Mouse (Mus musculus): ENCODE data around the gene Scml4. TPM values are rescaled to one million over a fixed set of nuclear protein-coding genes. Genes with fewer than 3 reads are reported as not detected.
A peak's percentile ranks its signal among the peaks of the same experiment; 100 is the strongest.

The Scml4 gene
- total RNA-seq, 4 experiments from 2014 or later: 2.7 to 6.2 (median 3.1) TPM

DNA sequence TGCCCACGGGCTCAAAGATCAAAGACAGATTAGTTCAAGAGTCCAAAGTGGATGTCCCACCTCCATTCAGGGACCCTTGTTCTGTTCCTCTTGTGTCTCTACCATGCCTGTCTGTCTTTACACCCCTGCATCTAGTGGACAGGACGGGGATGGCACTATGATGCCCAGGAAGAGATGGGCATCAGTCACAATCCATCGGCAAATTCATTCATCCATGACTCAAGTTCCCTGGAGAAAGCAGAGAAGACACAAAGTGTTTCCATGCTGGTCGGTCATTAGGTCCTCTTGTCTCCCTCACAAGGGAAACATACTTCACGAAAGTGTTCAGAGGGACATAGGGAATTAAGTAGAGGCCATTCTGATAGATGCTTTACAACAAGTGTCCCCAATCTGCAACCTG lies 87.2 kb downstream of the Scml4 start:
- no peak for DNase-seq (ENCODE audit: low spot score in 2 of 2)

DNA sequence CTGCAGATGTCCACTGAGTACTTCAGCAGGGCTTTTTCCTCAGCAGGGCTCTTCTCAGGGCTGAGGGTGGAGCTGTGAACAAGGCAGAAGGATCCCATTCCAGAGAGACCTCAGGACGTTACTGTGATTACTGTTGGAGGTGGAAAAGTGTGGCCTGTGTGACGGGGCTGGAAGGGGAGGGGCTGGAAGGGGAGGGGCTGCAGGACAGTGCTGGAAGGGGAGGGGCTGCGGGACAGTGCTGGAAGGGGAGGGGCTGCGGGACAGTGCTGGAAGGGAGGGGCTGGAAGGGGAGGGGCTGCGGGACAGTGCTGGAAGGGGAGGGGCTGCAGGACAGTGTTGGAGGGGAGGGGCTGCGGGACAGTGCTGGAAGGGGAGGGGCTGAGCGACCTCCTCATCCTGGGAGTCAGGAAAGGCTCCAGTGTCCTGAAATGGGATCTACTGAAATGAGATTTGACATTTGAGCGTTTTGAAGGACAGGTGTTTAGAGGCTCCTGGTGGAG lies 90.1 kb downstream of the Scml4 start:
- no peak for DNase-seq (ENCODE audit: low spot score in 2 of 2)

DNA sequence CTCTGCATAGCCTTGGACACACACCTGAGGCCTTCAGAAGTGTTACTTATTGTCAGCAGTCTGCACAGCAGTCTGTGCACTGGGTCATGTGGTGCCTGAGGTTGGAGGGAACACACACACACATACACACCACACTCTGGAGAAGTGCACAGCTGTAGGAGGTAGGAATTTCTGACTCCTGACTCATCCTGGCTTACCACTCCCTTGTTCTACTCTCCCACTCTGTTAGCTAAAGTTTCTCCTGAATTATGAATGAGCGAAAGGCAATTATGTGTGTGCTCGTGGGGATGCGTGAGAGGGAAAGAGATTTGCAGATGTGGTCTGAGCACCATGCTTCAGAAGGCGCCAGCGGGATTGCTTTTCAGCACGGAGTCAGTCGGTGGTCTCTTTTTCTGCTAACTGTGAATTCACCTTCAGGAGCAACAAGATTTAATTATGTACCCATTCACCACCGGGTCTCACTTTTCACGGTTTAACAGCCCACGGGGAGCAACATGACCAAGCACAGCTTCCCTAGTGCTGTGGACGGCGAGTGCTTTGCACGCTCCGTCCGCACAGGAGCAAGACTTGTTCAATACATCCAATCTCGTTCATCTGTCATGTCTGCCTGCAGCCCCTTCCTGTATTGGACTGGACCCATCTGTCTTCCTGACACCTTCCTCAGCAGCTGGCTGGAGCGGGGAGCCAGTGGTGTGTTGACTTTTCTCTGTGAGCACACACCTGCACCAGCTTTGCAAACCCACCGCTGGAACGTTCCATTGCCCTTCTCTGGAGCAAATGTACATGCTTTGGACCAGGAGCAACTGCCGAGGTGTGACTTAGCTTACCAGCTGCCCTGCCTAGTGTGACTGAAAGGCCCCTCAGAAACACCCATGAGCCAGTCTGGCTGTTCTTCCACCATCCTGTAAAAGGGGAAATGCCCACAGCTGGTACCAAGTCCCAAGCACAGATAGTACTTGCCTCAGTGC lies 91.2 kb downstream of the Scml4 start:
- DNase-seq (ENCODE audit: low spot score in 2 of 2): peak in 1 of 2 experiments; percentile 28

DNA sequence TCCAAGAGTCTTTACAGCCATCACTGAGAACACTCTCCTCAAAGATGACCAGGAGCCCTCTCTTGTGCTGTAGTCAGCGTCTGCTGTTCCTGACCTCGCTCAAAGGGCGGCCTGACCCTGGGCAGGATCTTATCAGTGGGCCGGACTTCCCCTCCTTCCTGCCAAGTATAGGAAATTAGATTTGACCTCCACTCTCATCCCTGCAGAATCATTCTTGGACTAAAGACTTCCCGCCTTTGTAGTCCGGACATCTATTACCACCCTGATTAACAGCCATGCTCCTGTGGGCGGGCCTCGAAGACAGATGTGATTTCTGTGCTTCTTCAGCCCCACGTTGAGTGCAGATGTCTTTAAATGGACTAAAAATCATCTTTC lies 91.9 kb downstream of the Scml4 start:
- no peak for DNase-seq (ENCODE audit: low spot score in 2 of 2)

DNA sequence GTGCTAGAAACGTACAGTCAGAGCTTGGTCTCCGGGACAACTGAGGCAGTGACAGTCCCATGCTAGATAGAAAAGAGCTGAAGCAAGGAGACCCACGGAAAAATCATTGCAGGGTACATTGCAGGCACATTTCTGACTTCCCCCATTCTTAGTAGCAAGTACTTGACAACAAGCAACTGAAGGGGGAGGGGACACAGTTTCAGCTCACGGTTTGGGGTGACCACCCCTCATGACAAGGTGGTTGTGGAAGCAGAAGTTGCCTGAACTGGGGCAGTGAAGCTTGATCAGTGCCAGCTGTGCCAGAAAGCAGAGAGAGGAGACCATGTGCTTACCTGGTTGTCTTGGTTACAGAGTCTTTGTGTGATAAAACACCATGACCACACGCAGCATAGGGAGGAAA lies 93.4 kb downstream of the Scml4 start:
- DNase-seq (ENCODE audit: low spot score in 2 of 2): no peak

DNA sequence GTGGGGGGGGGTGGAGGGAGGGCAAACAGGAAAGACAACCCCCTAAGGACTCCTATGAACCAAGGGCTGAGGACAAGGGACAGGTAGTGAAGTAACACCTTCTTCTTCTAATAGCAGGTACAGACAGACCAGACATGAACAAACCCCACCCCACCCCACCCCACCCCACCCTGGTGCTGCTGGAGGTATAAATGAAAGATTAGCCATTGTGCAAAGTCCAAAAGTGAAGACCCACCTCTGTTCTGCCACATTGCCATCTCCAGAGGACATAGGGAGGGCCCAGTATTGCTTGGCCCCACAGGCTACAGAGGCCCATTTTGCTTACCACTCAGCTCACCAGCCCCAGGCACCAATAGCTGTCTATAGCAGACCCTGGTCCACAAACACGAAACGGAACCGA lies 95.0 kb downstream of the Scml4 start:
- no peak for DNase-seq (ENCODE audit: low spot score in 2 of 2)

DNA sequence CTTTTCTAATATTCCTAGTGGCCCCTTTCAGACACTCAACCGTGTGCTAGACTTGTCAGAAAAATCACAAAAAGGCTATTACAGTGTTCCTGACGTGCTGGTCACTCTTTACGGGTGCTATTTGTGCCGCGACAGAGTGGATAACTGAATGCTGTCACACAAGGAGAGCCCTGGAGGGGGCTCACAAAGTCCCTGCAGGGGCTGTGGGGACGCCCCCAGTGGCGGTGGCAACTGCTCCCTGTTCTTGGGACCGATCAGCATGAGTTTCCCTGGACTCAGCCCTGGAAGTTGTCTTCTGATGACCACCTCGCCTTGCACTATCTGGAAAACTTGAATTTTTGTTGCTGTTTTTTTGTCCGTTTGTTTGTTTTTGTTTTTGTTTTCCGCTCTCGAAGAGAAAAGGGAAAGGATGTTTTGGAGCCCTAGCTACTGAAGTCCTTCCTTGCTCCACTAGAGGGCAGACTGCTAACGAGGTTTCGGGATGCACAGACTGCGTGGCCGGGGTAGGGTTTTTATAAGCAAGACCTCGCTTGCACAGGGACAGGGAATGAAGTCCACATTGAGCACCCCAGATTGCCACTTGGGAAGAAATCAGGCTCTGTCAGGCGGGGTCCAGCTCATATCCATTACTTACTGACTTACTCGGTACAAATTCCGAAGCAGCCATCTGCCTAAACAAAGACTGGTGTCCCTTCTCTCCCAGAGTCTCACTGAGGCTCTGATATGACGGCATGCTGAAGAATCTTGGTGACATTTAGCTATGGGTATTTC lies 97.9 kb downstream of the Scml4 start:
- peak in 1 of 2 experiments; percentile 49 for DNase-seq (ENCODE audit: low spot score in 2 of 2)

DNA sequence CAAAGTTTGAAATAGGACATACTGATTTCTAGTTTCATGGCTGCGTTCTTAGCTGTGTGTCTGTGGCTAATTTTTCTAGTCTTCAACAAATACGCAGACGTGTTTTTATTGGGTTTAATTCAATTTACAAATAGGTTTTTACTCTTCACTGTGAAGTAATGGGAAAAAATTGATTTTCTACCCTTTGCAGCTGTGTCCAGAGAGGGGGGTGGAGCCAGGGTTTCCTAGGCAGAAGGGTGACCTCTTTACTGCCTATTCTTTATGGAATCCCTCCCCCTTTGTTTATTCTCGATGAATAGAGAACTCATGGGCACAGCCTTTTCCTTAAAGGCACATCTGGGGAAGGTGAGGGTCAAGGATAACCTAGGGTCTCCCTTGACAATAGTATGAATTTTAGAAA lies 98.5 kb downstream of the Scml4 start:
- DNase-seq (ENCODE audit: low spot score in 2 of 2): no peak

DNA sequence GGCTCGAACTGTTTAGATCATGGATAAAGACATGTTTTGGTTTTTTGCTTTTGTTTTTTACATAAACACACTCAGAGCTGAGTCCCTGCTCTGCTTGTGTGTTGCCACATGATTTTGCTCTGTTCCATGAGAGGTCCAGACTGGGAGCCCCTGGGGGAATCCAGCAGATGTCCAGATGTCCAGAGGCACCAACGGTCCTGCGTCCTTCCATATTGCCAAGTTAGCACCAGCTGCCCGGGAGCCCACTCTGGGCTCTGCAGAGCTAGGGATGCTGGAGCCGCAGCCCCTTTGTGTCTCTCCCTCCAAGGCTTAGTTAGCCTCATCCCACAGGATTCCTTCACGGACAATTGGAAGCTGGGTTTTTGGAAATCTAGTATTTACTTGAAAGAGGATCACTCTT lies 101.6 kb downstream of the Scml4 start:
- no peak for DNase-seq (ENCODE audit: low spot score in 2 of 2)

DNA sequence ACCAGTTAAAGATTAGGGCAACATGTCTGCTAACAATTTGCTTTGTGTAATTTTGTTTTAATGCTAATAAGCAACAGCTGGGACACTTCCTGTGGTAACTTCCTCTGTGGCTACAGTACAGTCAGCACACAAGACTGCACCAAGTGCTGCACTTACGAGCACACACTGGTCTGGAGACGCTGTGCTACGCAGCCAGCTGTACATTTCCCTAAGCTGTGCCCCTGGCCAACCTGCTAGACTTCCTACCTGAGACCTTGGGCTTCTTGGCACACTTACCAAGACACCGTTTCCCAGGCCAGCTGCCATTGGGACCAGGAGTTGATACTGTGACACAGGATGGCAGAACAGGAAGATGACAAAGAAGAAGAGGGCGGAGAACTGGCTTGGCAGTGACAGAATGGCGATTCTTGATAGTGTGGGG lies 102.0 kb downstream of the Scml4 start:
- no peak for DNase-seq (ENCODE audit: low spot score in 2 of 2)

DNA sequence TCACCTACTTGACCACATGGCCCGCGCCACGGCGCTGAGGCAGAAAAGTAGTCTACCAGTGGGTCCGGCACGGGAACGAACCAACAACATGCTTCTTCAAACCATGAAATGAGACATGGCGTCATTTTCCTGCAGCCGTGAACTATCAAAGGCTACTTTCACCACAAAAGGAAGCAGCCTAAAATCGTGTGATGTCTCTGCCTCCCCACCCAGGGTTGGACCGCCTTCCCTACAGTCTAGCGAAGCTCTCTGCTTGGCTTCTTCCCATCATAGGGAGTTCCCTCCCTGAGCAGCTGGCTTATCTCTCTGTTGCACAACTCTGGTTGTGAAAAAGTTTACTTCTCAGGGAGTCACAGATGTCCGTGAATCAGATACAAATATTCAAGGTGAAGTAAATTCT lies 102.5 kb downstream of the Scml4 start:
- no peak for DNase-seq (ENCODE audit: low spot score in 2 of 2)

DNA sequence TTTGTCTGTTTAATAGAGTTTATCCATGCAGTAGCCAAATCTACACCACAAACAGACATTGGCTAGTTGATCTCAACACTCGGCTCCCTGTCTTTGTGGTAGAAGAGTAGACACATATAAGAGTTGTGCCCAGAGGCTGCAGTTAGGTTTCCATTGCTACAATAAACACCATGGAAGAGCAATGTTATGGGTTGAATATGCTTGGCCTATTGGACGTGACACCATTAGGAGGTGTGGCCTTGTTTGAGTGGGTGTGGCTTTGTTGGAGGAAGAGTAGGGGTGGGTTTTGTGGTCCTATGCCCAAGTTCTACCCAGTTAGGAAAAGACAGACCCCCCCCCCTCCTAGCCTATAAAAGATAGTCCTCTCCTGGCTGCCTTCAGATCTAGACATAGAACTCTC lies 102.9 kb downstream of the Scml4 start:
- no peak for DNase-seq (ENCODE audit: low spot score in 2 of 2)

DNA sequence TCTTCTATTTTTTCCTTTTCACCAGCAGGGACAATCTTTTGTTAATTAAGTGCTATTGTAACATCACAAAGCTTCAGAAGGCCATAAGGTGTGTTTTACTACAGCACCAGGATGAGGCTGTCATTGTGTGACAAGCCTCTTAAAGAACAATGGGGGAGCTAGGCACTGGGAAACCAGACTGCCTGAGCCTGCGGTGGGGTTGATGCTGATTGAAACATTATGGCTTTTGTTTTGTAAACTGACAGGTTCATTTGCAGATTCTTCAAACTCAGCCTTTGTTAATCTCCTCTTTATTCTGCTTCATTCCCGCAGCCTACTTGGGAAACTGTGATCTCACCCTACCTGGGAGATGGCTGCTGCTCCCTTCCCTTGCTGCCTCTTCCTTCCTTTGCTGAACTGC lies 108.2 kb downstream of the Scml4 start:
- no peak for DNase-seq (ENCODE audit: low spot score in 2 of 2)

DNA sequence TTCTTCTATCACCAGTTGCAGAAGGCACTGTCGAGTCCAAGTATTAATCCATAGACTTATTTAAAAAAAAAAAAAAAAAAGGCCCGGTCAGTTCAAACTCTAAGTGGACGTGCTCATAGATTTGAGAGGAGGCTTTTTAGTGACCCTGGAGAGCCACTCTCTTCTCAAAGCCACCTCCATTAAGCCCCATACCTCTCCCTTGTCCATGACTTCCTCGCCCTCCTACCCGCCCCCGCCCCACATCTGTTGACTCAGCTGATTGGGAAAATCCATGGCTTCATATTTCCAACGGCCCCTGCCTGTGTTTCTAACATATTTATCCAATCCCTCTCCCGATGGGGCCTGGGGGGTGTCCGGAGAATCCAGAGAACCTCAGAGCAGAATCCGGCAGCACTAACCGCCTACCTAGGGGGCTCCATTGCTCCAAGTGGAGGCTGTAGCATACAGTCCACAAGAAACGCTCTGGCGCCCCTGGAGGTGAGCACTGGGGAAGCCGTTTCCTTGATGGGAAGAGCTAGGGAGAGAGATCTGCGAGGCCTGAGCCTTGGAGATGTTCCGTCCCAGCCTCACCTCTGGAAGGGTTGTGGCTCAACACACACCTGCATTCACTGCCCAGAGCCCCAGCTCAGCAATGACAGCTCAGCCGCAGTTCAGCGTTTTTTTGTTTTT lies 112.5 kb downstream of the Scml4 start:
- no peak for DNase-seq (ENCODE audit: low spot score in 2 of 2)

DNA sequence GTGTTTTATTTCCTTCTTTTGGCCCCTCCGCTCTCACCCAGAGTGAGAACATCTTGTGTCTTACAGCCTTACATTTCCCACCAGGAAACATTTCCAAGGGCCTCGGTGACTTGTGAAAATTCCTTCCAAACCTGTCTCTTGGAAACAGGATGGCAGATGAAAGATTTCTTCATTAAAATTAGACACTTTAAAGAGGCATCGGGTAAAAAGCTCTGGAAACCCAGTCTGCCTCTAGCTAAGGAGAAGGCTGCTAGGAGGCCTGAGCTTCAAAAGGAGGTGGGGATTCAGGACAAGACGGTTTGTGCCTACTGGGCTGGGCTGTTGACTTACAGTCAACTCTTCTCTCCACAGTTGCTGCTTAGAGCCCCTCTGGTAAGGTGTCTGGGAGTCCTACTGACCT lies 113.4 kb downstream of the Scml4 start:
- DNase-seq (ENCODE audit: low spot score in 2 of 2): no peak

DNA sequence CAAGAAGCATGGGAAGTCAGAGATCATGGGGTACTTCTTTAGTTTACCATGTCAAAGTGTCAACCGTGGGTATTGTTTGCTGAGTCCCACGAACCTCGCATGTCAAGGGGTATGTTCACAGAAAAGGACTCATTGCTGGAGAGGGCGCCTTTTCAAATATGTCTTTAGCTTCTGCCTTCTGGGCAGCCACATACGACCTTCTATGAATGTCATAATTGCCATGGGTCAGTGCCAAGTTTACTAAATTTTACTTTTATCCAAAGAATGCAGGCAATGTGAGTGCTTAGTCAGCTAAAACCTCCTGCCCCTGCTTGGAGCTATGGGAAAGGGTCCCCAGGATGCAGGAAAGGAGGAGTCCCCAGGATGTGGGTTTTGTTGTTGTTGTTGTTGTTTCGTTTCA lies 116.4 kb downstream of the Scml4 start:
- DNase-seq (ENCODE audit: low spot score in 2 of 2): no peak

DNA sequence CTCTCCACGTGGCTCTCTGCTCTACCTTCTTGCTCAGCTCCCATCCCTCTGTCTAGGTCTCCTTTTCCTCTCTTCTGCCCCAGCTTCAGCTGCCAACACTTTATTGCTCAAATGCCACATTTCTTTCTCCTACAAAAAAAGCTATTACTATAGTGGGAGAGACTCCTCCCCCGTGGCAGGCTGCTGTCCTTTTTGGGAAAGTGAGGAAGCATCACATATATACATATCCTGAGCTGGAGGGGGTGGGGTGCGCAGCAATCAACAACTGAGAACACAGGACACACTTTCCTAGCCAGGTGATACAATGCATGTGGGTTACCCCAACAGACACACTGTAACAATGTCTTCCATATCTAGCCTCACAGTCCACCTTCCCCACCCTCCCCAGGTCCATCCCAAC lies 118.2 kb downstream of the Scml4 start:
- no peak for DNase-seq (ENCODE audit: low spot score in 2 of 2)

DNA sequence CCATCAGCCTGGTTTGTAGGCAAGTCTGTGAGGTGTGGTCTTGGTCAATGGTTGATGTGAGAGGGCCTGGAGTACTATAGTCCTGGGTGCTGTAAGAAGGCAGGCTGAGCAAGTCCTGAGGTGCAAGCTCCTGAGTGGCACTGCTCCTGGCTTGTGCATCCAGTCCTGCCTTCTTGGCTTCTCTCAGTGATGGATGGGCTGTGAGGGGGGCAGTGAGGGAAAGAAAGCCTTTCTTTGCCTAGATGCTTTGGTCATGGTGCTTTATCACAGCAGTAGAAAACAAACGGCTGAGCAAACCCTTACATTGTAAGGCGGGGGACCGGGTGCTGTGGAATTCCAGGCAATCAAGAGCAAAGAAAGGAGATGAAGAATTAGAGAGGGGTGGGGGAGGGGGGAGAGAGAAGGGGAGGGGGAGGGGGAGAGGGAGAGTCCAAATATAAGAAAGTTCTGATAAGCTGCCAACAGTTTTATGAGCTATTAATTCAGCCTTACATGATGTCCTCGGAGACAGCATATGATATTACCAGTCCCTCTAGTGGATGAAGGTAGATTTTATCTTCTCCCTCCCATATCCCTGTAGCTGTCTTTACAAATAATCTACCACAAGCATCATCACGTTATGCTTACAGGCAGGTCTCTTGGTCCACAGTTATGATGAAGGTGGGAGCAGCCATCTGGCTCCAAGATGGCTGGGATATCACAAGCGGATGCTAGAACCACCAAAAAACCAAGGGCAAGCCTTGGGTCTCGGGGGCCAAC lies 121.0 kb downstream of the Scml4 start:
- no peak for DNase-seq (ENCODE audit: low spot score in 2 of 2)

DNA sequence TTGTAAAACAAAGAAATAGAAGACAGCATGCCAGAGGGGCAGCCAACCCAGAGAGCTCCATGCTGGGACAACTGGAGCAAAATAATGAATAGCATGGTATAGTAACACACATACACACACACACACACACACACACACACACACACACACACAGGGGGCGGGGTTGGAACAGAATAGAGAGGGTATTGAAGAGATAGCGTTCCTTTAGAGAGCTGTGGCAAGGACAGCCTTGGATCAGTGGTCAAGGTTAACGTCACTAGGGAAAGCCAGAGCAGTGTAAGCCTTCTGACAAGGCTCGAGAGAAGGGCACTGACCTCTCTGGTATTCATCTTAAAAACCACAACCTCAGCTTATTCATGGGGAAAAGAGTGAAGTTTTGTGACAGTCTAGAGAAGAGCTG lies 124.7 kb downstream of the Scml4 start:
- DNase-seq (ENCODE audit: low spot score in 2 of 2): no peak

DNA sequence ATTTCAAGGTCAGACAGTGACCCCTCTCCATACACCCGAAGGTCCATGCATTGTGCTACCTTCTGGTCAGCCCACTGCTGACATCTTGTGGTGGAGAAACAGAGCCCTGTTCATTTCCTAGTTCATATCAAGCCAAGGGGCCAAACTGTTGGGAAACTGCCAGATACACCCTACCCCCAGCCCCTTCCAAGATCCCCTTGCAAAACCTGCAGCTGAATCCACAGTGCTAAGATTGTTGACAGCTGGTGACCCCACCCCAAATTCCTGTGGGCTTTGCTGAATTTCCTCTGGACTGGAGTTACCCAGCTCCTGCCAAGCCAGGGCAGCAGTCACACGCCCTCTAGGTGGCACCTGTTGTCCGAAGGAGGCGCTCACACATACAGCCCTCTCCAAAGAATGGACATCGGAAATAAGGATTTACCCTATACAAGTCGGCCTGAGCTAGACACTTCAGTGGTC lies 127.5 kb downstream of the Scml4 start:
- DNase-seq (ENCODE audit: low spot score in 2 of 2): no peak

DNA sequence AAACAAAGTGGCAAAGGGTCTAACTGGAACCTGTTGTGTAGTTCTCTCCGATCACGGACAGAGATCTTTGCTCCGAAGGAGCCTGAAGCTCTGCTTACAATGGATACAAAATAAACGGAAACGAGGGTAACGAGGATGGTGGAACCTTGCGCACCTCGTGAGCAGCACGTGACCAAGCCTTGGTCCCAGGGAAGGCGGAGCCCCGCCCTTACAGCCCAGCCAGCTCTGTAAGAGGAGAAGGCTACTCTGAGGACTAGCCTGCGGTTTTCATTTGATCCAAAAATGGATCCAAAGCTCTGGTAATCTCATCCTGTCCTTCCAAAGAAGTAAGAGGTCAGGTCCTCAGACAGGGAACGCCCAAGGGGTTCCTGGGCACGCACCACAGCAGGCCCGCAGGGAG lies 128.5 kb downstream of the Scml4 start:
- DNase-seq (ENCODE audit: low spot score in 2 of 2): no peak
